Mouse (Mus musculus) adrenal gland, postnatal 25 days (tissue): ENCODE results near the gene Clec16a. TPM values are rescaled to one million over a fixed set of nuclear protein-coding genes. Genes with fewer than 3 reads are reported as not detected.

Experiments used
- DNase-seq: peaks from one replicate; pipeline ENCODE4 v3.0.0; 2021; ENCODE audit warnings: mixed read lengths
- total RNA-seq: library from RNA; stranded (reverse); gene quantifications from 2 replicates; pipeline ENCODE4 v1.2.3, GENCODE M21; 2021

The Clec16a gene
- total RNA-seq, 1 experiment from 2014 or later, result 44.2 TPM

DNA sequence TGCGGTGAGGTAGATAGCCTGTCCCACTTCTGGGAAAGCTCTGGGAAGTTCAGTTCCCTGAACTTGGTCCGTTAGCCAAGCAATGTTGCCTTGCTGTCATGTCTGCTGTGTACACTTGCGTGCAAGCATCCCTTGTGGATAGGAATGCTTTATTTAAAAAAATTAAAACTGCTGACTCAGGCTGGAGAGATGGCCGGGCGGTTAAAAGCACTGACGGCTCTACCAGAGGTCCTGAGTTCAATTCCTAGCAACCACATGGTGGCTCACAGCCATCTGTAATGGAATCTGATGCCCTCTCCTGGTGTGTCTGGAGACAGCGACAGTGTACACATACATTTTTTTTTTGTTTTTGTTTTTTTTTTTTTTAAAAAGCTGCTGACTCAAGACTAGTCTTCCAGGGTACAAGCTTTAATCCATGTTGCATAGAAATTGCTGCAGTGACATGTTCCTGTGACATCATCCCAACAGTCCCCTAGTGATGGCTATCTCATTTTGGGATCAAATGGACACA, 242.5 kb downstream of the Clec16a start:
- no peak for DNase-seq

DNA sequence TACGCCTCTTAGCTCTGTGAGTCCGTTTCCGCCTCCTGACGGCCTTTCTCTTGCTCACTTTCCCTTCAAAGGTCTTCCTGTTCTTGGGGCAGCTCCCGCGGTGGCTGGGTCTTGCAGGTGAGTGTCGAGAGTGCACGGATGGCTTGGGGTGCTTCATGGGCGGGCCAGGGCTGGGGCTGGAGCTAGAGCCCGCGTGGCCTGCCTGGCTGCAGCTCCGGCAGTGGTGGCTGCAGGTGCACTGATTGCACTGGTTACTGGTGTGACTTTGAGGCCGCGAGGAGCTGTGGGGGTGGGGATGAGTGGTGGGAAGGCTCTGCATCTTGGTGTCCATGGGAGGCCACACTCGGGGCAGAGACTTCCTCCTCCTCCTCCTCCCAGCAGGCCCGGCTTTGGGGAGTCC, 243.1 kb downstream of the Clec16a start, which contains the start of gene Tnp2:
Tnp2 (minus strand) TSS at position 390 of the 400 bp plus-strand sequence.
- DNase-seq, result no peak

- no peak for DNase-seq
Measured at GRCm38 (mm10) chr16:10788866-10789265, 243.7 kb downstream of the Clec16a start.

DNA sequence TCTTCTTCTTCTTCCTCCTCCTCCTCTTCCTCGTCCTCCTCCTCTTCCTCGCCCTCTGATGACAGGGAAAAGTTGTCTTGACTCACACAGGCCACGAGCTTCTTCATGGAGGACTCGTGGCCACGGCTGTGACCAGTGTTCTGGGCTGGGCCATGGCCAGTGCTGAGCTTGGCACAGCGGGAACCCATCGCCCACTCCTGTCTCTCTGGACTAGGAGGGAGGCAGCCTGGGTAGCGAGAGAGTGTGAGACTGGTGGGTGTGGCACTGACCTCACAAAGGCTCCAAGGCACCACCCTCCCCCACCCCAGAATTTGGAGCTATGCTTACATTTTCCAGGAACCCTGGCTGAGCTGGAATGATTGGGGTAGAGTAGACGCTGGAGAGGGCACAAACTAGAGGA, 245.6 kb downstream of the Clec16a start, which contains the start of gene Prm3:
Prm3 (minus strand) TSS at position 213 of the 400 bp plus-strand sequence.
- DNase-seq, result no peak

Other genes starting within 250 kb of the Clec16a start
- 4.3 and 4.7 TPM in 2 replicates for gene Emp2, start 231.4 kb upstream of the Clec16a start, total RNA-seq
- gene Tekt5, start 149.8 kb upstream of the Clec16a start, total RNA-seq, result not detected in 2 replicates
- gene Nubp1, start 133.4 kb upstream of the Clec16a start, total RNA-seq, result 28.0 and 28.2 TPM in 2 replicates
- 1.3 and 2.5 TPM in 2 replicates for gene Tvp23a, start 98.0 kb upstream of the Clec16a start, total RNA-seq
- gene Ciita, start 65.3 kb upstream of the Clec16a start, total RNA-seq, result 0.39 and 1.00 TPM in 2 replicates
- gene Dexi, start 2.3 kb upstream of the Clec16a start, total RNA-seq, result 17.8 and 21.8 TPM in 2 replicates
- 2.8 and 2.9 TPM in 2 replicates for gene Socs1, start 240.2 kb downstream of the Clec16a start, total RNA-seq
- not detected in 2 replicates for gene Tnp2, start 243.3 kb downstream of the Clec16a start, total RNA-seq
- not detected in 2 replicates for gene Prm3, start 245.6 kb downstream of the Clec16a start, total RNA-seq